Mouse (Mus musculus): ENCODE measurements around the gene Mta2.

DNA sequence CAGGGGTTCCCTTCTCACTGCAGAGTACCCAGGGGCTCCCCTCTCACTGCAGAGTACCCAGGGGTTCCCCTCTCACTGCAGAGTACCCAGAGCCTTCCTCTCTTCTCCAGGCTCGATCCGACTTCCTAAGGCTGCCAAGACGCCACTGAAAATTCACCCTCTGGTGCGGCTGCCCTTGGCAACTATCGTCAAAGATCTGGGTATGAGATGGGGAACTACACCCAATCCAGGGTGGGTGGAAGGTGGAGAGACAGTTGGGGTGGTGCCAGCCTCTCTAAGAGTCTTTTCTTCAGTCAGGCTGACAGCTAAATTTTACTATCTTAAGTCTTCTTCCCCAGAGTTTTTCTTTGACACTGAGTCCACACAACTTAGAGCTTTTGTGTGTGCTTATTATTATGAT lies 8.5 kb downstream of the Mta2 start:
- TF ChIP-seq NRF1 (IDR thresholded peaks at IDR 0.05; ENCODE audit: insufficient read depth, low read depth, low read length, poor library complexity, severe bottlenecking) (no peak), HCFC1 (IDR thresholded peaks at IDR 0.05; ENCODE audit: low read depth, low read length) (no peak), ZNF384 (IDR thresholded peaks at IDR 0.05; ENCODE audit: low read depth, low read length) (no peak), CHD2 (IDR thresholded peaks at IDR 0.05; ENCODE audit: low read length) (no peak), MXI1 (IDR thresholded peaks at IDR 0.05; ENCODE audit: low read depth, low read length) (no peak), GATA1 (IDR thresholded peaks at IDR 0.05; ENCODE audit: low read depth, low read length) (peak; percentile 70), POLR2A (IDR thresholded peaks at IDR 0.05; ENCODE audit: control insufficient read depth in 1 of 2, insufficient read depth in 1 of 2, low read depth in 1 of 2, low read length in 2 of 2, poor library complexity in 1 of 2) (peak in 1 of 2 experiments; percentile 17; a peak in 1 of 4 replicates)
